Comparison of ENCODE assay signal across 8 mouse cellular contexts in the genomic region with DNA sequence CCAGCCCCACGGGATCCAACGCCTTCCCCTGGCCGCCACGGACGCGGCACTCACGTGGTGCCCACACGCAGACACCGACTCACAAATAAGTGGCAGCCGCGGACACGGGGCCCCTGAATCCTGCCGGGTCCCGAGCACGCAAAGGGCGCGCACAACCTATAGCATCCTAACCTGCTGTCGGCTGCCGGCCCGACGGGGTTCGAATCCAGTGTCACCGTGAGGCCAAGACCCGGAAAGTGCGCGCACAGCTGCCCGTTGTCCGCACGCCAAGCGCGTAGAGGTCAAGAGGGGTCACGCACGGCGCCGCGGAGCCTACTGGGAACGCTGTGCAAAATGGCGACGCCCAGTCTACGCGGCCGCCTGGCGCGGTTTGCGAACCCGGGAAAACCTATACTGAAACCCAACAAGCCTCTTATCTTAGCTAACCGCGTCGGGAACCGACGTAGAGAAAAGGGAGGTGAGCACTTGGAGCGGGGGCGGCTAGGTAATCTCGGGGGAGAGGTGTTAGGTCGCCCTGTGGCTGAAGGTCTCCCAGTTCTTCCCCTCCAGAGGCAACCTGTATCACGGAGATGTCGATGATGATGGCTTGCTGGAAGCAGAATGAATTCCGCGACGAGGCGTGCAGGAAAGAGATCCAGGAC. TPM values are rescaled to one million over a fixed set of nuclear protein-coding genes. Genes with fewer than 3 reads are reported as not detected.
DNase-seq lines count a peak whose midpoint lies in the region; ATAC-seq and TF ChIP-seq lines count a peak whose summit lies in the region.

A gene (plus strand): TSS at position 266 of the 641 bp plus-strand sequence.

- TF ChIP-seq CTCF in C2C12 (IDR thresholded peaks at IDR 0.05; ENCODE audit: control insufficient read depth, insufficient read depth, insufficient read length): no peak

- peak; percentile 94 for DNase-seq in brain, adult 2 months (ENCODE audit: low read depth, low spot score)
- peak; percentile 96 for DNase-seq in heart, embryonic 10.5 days (ENCODE audit: low spot score)
- DNase-seq in liver: peak; percentile 90
- peak; percentile 51 to 80 for DNase-seq in monocyte, adult 2 months (ENCODE audit: low read depth in 1 of 2, low spot score in 2 of 2)
- DNase-seq in spleen, postnatal 14 days (ENCODE audit: low spot score in 2 of 2): peak; percentile 77 to 88

- peaks cover 75% of the 10 kb centered on the region for H3K79me2 ChIP-seq in C2C12 (ENCODE audit: control insufficient read depth, insufficient read depth)

- peaks cover 28% of the 10 kb centered on the region for H3K36me3 ChIP-seq in C2C12 (ENCODE audit: control insufficient read depth, insufficient read depth)
- peaks cover 37% of the 10 kb centered on the region for H3K36me3 ChIP-seq in heart, embryonic 10.5 days
- peaks cover 40% of the 10 kb centered on the region for H3K36me3 ChIP-seq in kidney, embryonic 15.5 days

- H3K9ac ChIP-seq in kidney, embryonic 15.5 days: peak within 1 kb of the TSS; percentile 90

- no peaks in the 10 kb centered on the region for H3K27me3 ChIP-seq in C2C12 (ENCODE audit: control insufficient read depth, insufficient read depth, insufficient read length)
- H3K27me3 ChIP-seq in heart, embryonic 10.5 days (ENCODE audit: insufficient read depth, poor library complexity, severe bottlenecking): no peaks in the 10 kb centered on the region
- no peaks in the 10 kb centered on the region for H3K27me3 ChIP-seq in kidney, embryonic 15.5 days

- H3K4me2 ChIP-seq in kidney, embryonic 15.5 days: peak within 1 kb of the TSS; percentile 64

- ATAC-seq in erythroblast, adult 5-6 weeks (replicated peaks; ENCODE audit: low FRiP score, poor library complexity, severe bottlenecking): peak; percentile 87
- peak; percentile 72 for ATAC-seq in kidney, embryonic 15.5 days (replicated peaks; ENCODE audit: low FRiP score)

- no peaks in the 10 kb centered on the region for H3K9me3 ChIP-seq in heart, embryonic 10.5 days
- H3K9me3 ChIP-seq in kidney, embryonic 15.5 days (replicated peaks): no peaks in the 10 kb centered on the region

- peaks cover 58% of the 10 kb centered on the region for H3K79me3 ChIP-seq in C2C12 (ENCODE audit: low read depth)

- peak within 1 kb of the TSS; percentile 84 for H3ac ChIP-seq in C2C12 (ENCODE audit: control insufficient read depth, insufficient read length, low read depth)

- under 1% methylated on average over 61 of the region's 61 CpGs for WGBS in heart, embryonic 10.5 days
- WGBS in kidney, embryonic 15.5 days: under 1% methylated on average over 61 of the region's 61 CpGs

- peak within 1 kb of the TSS; percentile 98 for H3K27ac ChIP-seq in heart, embryonic 10.5 days
- peak within 1 kb of the TSS; percentile 95 for H3K27ac ChIP-seq in kidney, embryonic 15.5 days

- peak within 1 kb of the TSS; percentile 84 for H3K4me3 ChIP-seq in C2C12 (ENCODE audit: insufficient read depth, poor library complexity, severe bottlenecking)
- peak within 1 kb of the TSS; percentile 83 for H3K4me3 ChIP-seq in heart, embryonic 10.5 days
- H3K4me3 ChIP-seq in kidney, embryonic 15.5 days (replicated peaks): peak within 1 kb of the TSS; percentile 81

- H3K4me1 ChIP-seq in heart, embryonic 10.5 days: peaks cover 26% of the 10 kb centered on the region
- peaks cover 48% of the 10 kb centered on the region for H3K4me1 ChIP-seq in kidney, embryonic 15.5 days

TF ChIP-seq in C2C12, 6 proteins besides CTCF, POLR2A, EP300 and RAD21:
- TF ChIP-seq MYOD1 (IDR thresholded peaks at IDR 0.05; ENCODE audit: control insufficient read depth, insufficient read length, low read depth) (no peak), USF1 (IDR thresholded peaks at IDR 0.05; ENCODE audit: low read depth) (peak; percentile 42), MYOG (IDR thresholded peaks at IDR 0.05; ENCODE audit: control insufficient read depth, extremely low read depth, insufficient read length) (no peak), CEBPB (IDR thresholded peaks at IDR 0.05; ENCODE audit: low read depth) (no peak), MAX (IDR thresholded peaks at IDR 0.05) (peak; percentile 37)

RNA-seq across cellular contexts. Expression of the gene that starts here (rescaled TPM):
- polyA plus RNA-seq in C2C12 (2012; fragmentation: generic; extraction: Trizol): 177 TPM
- total RNA-seq in erythroblast, adult 5-6 weeks (2015; ENCODE audit: low replicate concordance): 9.6 and 27.1 TPM in 2 replicates
- total RNA-seq in erythroblast, adult 5-6 weeks (2017; ENCODE audit: low replicate concordance): 22.5 and 44.7 TPM in 2 replicates
- 224 and 232 TPM in 2 replicates for polyA plus RNA-seq in heart, embryonic 10.5 days (2016; fragmentation: Nextera tagmentation; extraction: Ambion mirVana)
- polyA plus RNA-seq in kidney, embryonic 15.5 days (2015; fragmentation: Nextera tagmentation; extraction: Ambion mirVana): 201 and 215 TPM in 2 replicates

Comparison
In these comparisons a context has a peak if more than half of its experiments do, and no peak if none do; other contexts are left out.
1. Peak in every context shown above with its lines: DNase-seq, ATAC-seq, H3K4me3 ChIP-seq and H3K27ac ChIP-seq.